Mouse (Mus musculus) liver, embryonic 14.5 days (tissue): ENCODE data around the gene Zfp385b.

Source experiments
- CTCF ChIP-seq: IDR thresholded peaks from 2 replicates; pipeline ENCODE4 v1.5.1; 2016; ENCODE audit warnings: antibody characterized with exemption, low read depth, control low read depth
- EP300 ChIP-seq: IDR thresholded peaks from 2 replicates; pipeline ENCODE4 v1.6.1; 2016; ENCODE audit warnings: antibody characterized with exemption, low read depth

DNA sequence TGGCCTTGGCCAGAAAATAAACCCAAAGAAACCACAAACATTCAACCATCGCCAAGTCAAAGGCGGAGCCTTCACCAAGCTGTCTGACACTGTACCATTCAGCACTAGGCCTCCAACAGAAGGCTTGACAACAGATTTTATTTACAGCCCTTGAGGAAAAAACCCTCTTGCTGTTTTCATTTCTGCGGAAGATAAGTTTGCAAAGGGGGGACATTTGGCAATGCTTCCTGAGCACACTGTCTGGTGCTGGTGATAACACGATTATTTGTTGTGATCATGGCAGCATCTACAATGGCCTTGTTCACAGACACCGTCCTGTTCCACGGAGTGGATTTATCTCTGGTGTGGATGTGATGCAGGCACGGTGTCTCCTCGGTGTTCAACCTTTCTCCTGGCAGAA, 317.0 kb downstream of the Zfp385b start:
- TF ChIP-seq CTCF (no peak), EP300 (peak; percentile 86)
